Mouse (Mus musculus): Measurements from ENCODE around the gene Eml3.
"Not testable (repeated sequence)": the region's sequence is repeated elsewhere in the genome, so short reads cannot be mapped to it uniquely, and the experiment has no call there.

Eml3 gene

GRCm38 (mm10) chr19:8929224-8930088, at the start of gene Eml3, which contains the start of gene Rom1:
Gene Eml3 (plus strand): TSS chr19:8929552.
Gene Rom1 (minus strand): TSS chr19:8929356.
- DNase-seq (ENCODE audit: low read depth) = peak; percentile 79

DNA sequence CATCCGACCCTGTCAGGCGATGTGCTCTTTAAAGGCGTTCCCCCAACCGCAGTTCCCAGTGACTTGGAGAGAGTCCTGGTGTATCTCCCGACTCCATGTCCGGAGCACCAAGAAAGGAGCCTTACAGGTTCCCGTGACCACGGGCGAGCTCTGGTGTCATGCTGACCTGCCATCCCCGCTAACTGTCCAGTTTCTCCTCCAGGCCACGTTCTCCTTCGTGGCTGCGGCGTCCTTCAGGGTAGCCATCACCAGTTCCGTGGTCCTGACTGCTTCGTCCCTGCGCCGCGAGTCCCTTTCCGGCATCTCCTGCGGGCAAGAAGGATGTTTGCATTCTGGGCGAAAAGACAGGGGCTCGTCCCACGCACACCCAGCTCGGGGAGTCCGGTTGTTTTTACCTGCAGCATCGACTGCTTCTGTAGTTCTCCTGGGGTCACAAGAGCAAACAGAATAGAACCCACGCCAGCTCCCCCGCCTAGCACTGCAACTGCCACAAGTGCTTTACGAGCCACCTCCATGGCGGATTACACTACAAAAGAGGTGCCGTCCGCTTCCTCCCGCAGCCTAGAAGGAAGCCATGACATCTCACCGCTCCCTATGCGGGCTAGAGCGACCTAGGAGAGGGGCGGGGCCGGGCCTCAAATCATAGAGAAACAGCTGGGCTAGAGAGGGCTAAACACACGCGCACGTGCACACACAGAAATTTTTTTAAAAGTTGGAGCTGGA, 48.9 kb upstream of the Eml3 start, which contains the start of gene Uqcc3:
Gene Uqcc3, minus strand, starts transcription at position 613 of the 723 bp plus-strand sequence.
- DNase-seq (ENCODE audit: low read depth) = peak; percentile 82

- DNase-seq (ENCODE audit: low read depth) = no peak
Measured at GRCm38 (mm10) chr19:8881034-8881392, 48.3 kb upstream of the Eml3 start.

- no peak for DNase-seq (ENCODE audit: low read depth)
Measured at GRCm38 (mm10) chr19:8883616-8884015, 45.7 kb upstream of the Eml3 start, which contains the start of the genes Lbhd1 and Gm49403. Gene Lbhd1 (plus strand): TSS chr19:8883732. Gene Gm49403 (plus strand): TSS chr19:8883930.

DNA sequence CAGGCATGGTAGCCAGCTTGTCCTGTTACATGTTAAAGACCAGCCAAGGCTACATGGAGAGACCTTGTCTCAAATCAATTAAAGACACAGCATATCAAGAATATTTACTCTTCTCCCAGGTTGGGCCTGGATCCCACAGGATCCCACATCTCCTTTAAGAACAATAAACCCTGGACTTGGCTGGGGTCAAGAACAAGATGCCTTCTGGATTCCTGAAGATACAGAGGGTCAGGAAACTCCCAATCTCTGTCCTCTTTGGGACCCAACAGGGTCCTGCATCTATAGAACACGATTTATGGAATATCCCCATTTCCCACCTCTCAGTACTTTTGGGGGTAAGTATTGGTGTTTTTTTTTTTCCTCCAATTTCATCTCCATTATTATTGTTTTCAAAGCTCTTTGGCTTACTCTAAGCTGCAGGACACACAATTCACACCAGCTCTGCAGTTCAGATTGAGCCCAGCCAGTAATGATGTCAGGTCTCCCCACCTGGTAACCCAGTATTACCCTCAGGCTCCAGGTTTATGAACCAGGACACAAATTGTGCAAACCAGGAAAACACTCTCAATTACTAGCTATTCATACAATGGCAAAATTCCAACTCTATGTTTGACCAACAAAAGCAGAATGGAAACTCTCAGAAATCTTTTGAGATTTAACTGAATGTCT, 42.3 kb upstream of the Eml3 start:
- no peak for DNase-seq (ENCODE audit: low read depth)

DNA sequence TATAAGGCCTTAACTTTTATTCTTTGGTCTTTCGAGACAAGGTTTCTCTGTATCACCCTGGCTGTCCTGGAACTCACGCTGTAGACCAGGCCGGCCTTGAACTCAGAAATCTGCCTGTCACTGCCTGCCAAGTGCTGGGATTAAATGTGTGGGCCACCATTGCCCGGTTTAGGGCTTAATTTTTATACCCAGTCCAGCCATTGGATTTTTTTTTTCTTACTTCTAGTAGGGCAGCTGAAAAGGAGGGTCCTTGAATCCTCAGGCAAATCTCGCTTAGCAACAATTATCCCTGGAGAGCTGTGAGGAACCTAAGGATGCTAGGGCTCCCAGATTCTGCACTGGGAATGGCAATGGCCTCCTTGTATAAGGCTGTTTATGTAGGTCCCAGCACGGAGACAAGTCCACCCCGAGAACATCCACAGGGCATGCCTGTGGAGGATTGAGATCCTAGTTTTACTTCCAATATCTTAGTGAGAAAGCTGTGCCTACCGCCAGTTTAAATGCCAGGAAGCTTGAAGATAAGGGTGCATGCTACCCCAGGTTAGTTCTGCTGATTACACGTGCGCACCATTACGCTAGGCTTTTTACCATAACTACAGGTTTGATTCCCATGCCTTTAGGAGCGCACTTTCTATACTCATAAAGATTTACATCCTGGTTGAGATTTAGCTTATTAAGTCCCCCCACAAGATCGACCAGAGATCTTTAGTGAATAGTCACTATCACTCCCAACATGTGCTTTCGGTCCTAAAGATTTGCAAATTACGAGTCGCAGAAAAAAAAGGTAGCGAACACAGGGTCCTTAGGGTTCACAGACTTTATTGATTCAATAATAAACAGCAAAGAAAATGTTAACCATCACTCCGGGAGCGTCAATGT, 41.5 kb upstream of the Eml3 start:
- DNase-seq (ENCODE audit: low read depth) = no peak

DNA sequence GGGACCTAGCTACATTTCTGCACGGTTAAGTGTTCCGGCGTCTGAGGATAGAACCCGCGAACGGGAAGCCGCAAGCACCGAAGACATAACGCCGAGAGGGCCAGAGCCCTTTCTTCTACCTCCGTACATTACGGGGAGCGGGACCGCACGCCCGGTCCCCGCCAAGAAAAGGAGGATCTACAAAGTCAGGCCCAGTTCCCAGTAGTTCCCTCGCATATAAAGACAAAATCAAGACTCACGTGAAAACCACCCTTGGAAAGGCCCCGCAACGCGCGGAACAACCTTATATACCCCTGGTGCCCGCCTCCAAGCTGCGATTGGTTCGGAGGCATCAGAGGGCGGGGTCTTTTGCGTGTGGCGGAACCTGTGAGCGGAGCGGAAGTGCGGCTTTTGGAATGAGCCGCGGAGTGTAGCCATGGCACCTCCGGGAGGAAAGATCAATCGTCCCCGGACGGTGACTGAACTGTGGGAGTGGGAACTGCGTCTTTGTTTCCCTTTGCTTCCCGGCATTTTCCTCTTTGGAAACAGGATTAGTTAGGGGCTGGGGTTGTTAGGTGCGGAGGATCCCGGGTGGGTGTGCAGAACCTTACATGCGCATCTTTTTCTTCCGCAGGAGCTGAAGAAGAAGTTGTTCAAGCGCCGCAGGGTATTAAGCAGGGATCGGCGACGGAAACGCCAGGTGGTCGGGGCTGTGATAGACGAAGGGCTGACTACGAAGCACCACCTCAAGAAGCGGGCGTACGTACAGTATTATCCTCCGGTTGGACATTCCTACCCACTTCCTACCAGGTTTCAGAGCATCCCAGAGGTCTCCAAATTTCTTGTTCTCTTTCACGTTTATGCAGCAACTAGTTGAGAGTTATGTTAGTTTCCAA, 40.6 kb upstream of the Eml3 start, which contains the start of the genes 1810009A15Rik and Gm49416:
Gene 1810009A15Rik, plus strand, starts transcription at position 343 of the 875 bp plus-strand sequence.
Gene Gm49416, plus strand, starts transcription at position 416 of the 875 bp plus-strand sequence.
- peak; percentile 94 for DNase-seq (ENCODE audit: low read depth)

DNA sequence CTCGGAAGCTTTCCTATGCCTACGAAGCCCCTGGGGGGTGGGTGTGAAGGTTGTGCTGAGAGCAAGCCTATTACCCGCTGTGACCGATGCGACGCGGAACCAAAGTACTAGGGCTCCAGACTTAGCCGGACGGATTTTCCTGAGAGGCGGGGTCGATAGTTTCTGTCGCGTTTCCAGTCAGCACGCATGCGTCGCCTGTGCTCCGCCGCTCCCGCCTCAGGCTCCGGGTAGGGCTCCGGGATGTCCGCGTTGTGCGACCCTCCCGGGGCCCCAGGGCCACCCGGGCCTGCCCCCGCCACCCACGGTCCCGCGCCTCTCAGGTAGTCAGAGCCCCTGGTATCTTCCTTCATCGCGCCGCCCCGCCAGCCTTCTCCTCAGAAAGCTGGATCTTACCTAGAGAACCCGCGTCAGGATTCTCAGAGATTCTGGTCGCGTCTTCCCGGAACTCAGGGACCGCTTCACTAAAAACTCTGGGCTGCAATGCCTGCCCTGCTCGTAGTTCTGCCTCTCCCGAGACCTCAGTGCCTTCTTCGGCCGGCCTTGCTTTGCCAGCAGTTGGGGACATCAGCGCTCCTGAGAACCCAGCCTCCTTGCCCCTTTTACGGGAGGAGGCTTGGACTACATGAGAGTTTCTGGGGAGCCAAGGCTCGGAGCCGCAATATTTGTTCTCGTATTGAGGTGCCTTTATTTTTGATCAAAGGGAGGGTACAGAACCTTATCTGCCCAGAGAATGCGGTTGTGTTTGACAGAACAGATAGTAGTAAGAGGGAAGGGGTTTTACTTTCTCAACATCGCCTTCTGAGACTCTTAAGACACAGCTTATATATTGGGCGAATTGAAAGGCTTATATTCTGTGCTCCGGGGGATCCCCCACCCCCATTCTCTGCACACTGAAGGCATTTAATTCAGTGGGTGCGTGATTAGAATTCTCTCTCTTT, 36.3 kb upstream of the Eml3 start, which contains the start of gene Ints5:
Gene Ints5, plus strand, starts transcription at position 177 of the 938 bp plus-strand sequence.
- DNase-seq (ENCODE audit: low read depth) = peak; percentile 91

DNA sequence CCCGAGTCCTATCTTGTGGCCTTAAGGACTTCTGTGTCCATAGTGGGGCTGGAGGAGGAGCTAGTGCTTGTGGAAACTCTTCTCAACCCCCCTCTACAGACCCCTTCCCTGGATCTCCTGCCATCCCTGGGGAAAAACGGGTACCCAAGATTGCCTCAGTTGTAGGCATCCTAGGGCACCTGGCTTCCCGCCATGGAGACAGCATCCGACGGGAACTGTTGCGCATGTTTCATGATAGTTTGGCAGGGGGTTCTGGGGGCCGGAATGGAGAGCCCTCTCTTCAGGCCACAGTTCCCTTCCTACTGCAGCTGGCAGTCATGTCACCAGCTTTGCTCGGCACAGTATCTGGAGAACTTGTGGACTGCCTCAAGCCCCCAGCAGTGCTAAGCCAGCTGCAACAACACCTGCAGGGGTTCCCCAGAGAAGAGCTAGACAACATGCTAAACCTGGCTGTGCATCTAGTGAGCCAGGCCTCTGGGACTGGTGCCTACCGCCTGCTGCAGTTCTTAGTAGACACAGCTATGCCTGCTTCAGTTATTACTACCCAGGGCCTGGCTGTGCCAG, 33.9 kb upstream of the Eml3 start:
- DNase-seq (ENCODE audit: low read depth) = no peak

- not testable (repeated sequence) for DNase-seq (ENCODE audit: low read depth)
Measured at GRCm38 (mm10) chr19:8896231-8896630, 33.1 kb upstream of the Eml3 start.

DNA sequence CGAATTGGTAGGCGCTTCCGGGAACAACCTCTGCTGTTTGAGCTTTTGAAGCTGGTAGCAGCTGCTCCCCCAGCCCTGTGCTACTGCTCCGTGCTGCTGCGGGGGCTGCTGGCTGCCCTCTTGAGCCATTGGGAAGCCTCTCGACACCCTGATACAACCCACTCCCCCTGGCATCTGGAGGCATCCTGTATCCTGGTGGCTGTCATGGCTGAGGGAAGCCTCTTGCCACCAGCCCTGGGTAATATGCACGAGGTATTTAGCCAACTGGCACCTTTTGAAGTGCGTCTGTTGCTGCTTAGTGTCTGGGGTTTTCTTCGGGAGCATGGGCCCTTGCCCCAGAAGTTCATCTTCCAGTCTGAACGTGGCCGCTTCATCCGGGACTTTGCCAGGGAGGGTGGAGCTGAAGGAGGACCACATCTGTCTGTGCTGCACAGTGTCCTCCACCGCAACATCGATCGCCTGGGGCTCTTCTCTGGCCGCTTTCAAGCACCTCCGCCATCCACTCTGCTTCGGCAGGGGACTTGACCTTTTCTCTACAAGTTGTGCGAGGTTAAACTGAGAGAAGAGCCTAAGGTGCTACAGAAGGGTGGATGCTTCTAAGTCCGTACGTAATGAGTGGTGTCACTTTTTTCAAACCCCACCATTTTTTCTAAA, 32.0 kb upstream of the Eml3 start:
- not testable (repeated sequence) for DNase-seq (ENCODE audit: low read depth)

DNA sequence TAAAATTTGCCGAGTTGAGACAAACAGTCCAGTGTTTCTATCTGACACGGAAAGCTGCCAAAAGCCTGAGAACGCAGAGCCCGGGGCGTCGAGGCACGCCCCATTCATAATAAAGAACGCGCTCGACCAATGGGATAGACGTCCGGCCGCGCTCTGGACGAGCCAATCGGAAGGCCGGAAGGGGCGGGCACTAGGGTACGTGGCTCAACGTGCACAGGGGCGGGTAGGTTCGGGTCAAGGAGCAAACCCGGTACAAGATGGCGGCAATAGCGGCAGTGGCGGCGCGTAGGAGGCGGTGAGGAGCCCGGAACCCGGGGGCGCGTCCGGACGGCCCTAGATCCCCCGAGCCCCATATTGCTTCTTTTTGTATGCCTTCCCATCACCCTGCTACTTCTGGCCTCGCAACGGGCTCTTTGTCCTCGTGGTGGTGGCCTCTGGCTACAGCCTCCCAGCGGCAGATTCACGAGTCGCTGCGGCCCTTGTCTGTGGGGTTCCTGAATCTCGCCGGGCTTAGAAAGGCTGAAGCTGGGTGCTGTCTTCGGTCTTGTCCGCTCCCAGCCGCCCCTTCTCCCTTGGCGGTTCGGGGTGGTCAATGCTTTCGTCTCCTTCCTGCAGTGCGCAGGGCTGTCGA, 31.4 kb upstream of the Eml3 start, which contains the start of gene Ganab:
Gene Ganab, plus strand, starts transcription at position 207 of the 631 bp plus-strand sequence.
- DNase-seq (ENCODE audit: low read depth) = peak; percentile 95

DNA sequence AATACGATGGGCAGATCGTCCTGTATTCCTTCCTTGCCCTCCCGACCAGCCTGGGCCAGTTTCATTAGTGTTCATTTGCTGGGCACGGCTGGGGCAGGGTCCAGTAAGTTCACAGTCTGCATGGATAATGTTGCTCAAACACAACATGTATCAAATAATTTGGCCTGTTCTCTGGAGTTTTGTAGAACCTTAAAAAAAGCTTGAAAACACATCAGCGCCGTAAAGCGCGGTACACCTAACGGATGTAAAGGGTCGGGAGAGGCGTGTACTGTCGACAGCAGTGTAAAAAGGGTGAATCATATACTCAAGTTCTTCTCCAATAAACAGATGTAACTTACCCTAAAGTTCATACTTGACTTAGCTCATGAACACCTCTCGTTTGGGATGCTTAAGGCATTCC, 30.8 kb upstream of the Eml3 start:
- no peak for DNase-seq (ENCODE audit: low read depth)

GRCm38 (mm10) chr19:8899079-8899478, 30.3 kb upstream of the Eml3 start:
- DNase-seq (ENCODE audit: low read depth) = no peak

DNA sequence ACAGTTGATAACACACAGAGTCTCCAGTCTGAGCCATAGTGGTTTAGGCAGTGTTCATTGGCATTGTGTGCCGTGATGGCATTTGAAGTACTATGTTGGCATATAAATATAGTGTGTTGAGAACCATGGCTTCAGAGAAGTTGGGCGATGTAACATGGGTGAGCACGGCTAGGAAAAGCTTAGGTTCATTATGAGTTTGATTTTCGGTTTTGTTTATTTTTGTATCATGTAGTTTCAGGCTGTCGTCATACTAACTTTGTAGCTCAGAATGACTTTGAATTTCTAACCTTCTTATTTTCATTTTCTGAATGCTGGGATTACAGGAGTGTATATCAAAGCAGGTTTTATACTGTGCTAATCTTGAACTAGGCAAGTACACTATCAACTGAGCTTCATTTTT, 25.9 kb upstream of the Eml3 start:
- DNase-seq (ENCODE audit: low read depth) = no peak

GRCm38 (mm10) chr19:8908531-8908930, 20.8 kb upstream of the Eml3 start:
- no peak for DNase-seq (ENCODE audit: low read depth)

GRCm38 (mm10) chr19:8911810-8912209, 17.5 kb upstream of the Eml3 start:
- DNase-seq (ENCODE audit: low read depth) = no peak
